Mouse (Mus musculus): ENCODE measurements at regions not wholly inside any gene's neighbourhood (a gene's known extent, or its start where the extent isn't known, plus 50 kb on each side); places are given as distances from the start of the nearest gene placed in this dataset.
"Not testable (repeated sequence)": the region's sequence is repeated elsewhere in the genome, so short reads cannot be mapped to it uniquely, and the experiment has no call there.

DNA sequence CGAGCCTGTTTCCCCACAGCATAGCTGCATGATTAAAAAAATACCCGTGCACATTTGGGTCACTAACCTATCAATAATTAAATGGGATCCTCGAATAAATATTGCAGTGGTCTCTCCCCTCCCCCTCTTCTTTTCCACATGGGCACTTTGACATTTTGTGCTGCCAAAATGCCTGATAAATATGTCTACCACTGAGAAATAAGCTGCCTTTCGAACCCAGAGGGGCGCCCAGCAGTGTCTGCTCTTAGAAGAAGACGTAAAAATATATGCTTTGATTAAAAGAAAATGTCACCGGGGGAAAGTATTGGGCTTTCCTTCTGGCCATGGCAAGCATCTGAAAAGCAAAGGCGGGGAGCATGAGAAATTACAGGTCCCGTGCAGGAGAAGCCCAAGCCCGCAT, 152.6 kb upstream of the Frmd4a start:
- H3K9ac ChIP-seq (replicated peaks; ENCODE audit: low read length), result no peak overlapping the region
- no peak overlapping the region for H3K27ac ChIP-seq (replicated peaks; ENCODE audit: low read depth, low read length)
- H3K4me3 ChIP-seq (ENCODE audit: low read depth, low read length), result no peak overlapping the region
- no peaks in the 10 kb centered on the region for H3K27me3 ChIP-seq (ENCODE audit: control insufficient read depth, insufficient read depth, low read length)
- H3K36me3 ChIP-seq (replicated peaks; ENCODE audit: control insufficient read depth, insufficient read depth, low read depth, low read length), result no peaks in the 10 kb centered on the region
- DNase-seq (ENCODE audit: low spot score) (no peak), ATAC-seq (replicated peaks; ENCODE audit: insufficient number of reproducible peaks, low FRiP score, low TSS enrichment, low read depth) (no peak)
- WGBS, result 85% methylated on average over 10 of the region's 10 CpGs
- H3K9me3 ChIP-seq (replicated peaks; ENCODE audit: control insufficient read depth, low read length), result no peaks in the 10 kb centered on the region
- no peak overlapping the region for H3K4me2 ChIP-seq (ENCODE audit: low read depth, low read length)
- no peaks in the 10 kb centered on the region for H3K4me1 ChIP-seq (ENCODE audit: control insufficient read depth, insufficient read depth, low read length)

DNA sequence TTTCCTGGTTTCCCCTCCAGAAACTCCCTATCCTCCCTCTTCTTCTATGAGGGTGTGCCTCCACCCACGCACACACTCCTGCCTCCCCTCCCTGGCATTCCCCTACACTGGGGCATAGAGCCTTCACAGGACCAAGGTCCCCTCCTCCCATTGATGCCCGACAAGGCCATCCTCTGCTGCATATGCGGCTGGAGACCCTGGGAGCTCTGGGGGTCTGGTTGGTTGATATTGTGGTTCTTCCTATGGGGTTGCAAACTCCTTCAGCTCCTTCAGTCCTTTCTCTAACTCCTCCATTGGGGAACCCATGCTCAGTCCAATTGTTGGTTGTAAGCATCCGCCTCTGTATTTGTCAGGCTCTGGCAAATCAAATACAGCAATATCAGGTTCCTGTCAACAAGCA, 150.8 kb upstream of the Frmd4a start:
- H3K9me3 ChIP-seq (replicated peaks; ENCODE audit: control insufficient read depth, low read length); H3K27me3 ChIP-seq (ENCODE audit: control insufficient read depth, insufficient read depth, low read length); H3K27ac ChIP-seq (replicated peaks; ENCODE audit: low read depth, low read length); DNase-seq (ENCODE audit: low spot score); ATAC-seq (replicated peaks; ENCODE audit: insufficient number of reproducible peaks, low FRiP score, low TSS enrichment, low read depth); H3K9ac ChIP-seq (replicated peaks; ENCODE audit: low read length); H3K4me2 ChIP-seq (ENCODE audit: low read depth, low read length); H3K36me3 ChIP-seq (replicated peaks; ENCODE audit: control insufficient read depth, insufficient read depth, low read depth, low read length); H3K4me3 ChIP-seq (ENCODE audit: low read depth, low read length); H3K4me1 ChIP-seq (ENCODE audit: control insufficient read depth, insufficient read depth, low read length): not testable (repeated sequence)
- 84% methylated on average over 4 of the region's 4 CpGs for WGBS

DNA sequence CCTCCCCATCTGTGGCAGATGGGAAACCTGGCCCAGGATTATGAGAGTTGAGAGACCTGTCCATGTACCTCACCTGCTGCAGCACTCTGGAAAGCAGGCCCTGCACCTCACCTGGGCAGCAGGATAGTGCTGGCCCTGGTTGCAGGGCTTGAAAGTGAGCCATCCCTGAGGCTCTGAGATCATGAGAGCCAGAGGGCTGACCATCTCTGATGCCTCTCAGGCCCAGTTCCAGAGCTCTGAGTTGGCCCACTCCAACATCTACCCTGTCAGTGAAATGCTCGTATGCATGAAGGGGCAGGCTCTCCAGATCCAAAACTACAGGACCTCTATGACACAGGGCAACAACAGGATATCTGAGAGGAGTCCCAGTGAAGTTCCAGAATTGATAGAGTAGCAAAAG, 147.8 kb upstream of the Frmd4a start:
- WGBS, result 78% methylated on average over 1 of the region's 1 CpGs
- H3K9me3 ChIP-seq (replicated peaks; ENCODE audit: control insufficient read depth, low read length), result no peaks in the 10 kb centered on the region

DNA sequence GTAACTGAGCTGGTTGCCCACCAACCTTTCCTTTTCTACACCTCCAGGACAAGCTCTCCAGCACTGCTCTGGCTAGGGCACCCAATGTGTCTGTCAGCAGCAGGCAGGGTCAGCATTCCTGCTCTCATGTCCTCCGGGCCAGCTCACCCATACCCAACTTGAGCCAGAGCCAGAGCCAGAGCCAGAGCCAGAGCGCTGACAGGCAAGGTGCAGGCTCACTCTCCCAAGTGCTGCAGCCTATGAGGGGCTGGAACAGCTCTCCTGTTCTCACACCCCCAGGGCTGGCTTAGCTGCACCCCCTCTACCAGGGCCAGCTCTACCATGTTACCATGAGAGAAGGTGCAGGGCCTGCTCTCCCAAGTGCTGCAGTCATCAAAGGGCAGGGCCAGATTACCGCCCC, 145.8 kb upstream of the Frmd4a start:
- 94% methylated on average over 3 of the region's 3 CpGs for WGBS
- no peaks in the 10 kb centered on the region for H3K27me3 ChIP-seq (ENCODE audit: control insufficient read depth, insufficient read depth, low read length)
- no peak overlapping the region for H3K4me2 ChIP-seq (ENCODE audit: low read depth, low read length)
- no peaks in the 10 kb centered on the region for H3K36me3 ChIP-seq (replicated peaks; ENCODE audit: control insufficient read depth, insufficient read depth, low read depth, low read length)
- H3K9me3 ChIP-seq (replicated peaks; ENCODE audit: control insufficient read depth, low read length), result no peaks in the 10 kb centered on the region
- no peak overlapping the region for H3K27ac ChIP-seq (replicated peaks; ENCODE audit: low read depth, low read length)
- H3K4me3 ChIP-seq (ENCODE audit: low read depth, low read length), result no peak overlapping the region
- H3K9ac ChIP-seq (replicated peaks; ENCODE audit: low read length), result no peak overlapping the region
- ATAC-seq (replicated peaks; ENCODE audit: insufficient number of reproducible peaks, low FRiP score, low TSS enrichment, low read depth) (no peak), DNase-seq (ENCODE audit: low spot score) (no peak)
- H3K4me1 ChIP-seq (ENCODE audit: control insufficient read depth, insufficient read depth, low read length), result no peaks in the 10 kb centered on the region

More for the DNA sequence above, 147.8 kb upstream of the Frmd4a start:
- ATAC-seq (replicated peaks; ENCODE audit: insufficient number of reproducible peaks, low FRiP score, low TSS enrichment, low read depth) (no peak), DNase-seq (ENCODE audit: low spot score) (no peak)
- no peaks in the 10 kb centered on the region for H3K27me3 ChIP-seq (ENCODE audit: control insufficient read depth, insufficient read depth, low read length)
- H3K9ac ChIP-seq (replicated peaks; ENCODE audit: low read length), result no peak overlapping the region
- H3K4me2 ChIP-seq (ENCODE audit: low read depth, low read length), result no peak overlapping the region
- no peak overlapping the region for H3K27ac ChIP-seq (replicated peaks; ENCODE audit: low read depth, low read length)
- no peak overlapping the region for H3K4me3 ChIP-seq (ENCODE audit: low read depth, low read length)
- no peaks in the 10 kb centered on the region for H3K36me3 ChIP-seq (replicated peaks; ENCODE audit: control insufficient read depth, insufficient read depth, low read depth, low read length)
- no peaks in the 10 kb centered on the region for H3K4me1 ChIP-seq (ENCODE audit: control insufficient read depth, insufficient read depth, low read length)

DNA sequence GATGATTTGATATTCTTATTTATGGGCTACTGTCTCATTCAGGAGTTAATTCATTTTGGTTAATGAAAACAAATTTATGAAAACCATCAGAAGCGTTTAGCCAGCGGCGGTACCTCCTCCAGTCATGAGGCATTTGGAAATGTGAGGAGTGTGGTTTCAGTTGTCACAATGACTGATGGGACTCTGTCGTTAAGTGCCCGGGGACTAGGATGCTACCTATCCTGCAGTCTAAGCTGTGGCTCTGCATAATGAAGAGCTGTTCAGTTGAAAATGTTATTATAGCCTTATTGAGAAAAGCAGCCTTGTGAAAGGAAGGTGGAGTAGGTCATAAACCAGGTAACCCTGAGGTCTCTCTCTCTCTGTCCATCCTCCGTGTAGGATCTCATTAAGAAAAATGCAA, 130.5 kb upstream of the Frmd4a start:
- no peak overlapping the region for H3K4me3 ChIP-seq (ENCODE audit: low read depth, low read length)
- DNase-seq (ENCODE audit: low spot score), result no peak
- no peaks in the 10 kb centered on the region for H3K4me1 ChIP-seq (ENCODE audit: control insufficient read depth, insufficient read depth, low read length)
- no peak overlapping the region for H3K9ac ChIP-seq (replicated peaks; ENCODE audit: low read length)
- no peak overlapping the region for H3K4me2 ChIP-seq (ENCODE audit: low read depth, low read length)
- H3K27me3 ChIP-seq (ENCODE audit: control insufficient read depth, insufficient read depth, low read length), result no peaks in the 10 kb centered on the region
- 59% methylated on average over 6 of the region's 6 CpGs for WGBS
- ATAC-seq (replicated peaks; ENCODE audit: insufficient number of reproducible peaks, low FRiP score, low TSS enrichment, low read depth), result no peak
- H3K36me3 ChIP-seq (replicated peaks; ENCODE audit: control insufficient read depth, insufficient read depth, low read depth, low read length), result no peaks in the 10 kb centered on the region
- no peak overlapping the region for H3K27ac ChIP-seq (replicated peaks; ENCODE audit: low read depth, low read length)
- H3K9me3 ChIP-seq (replicated peaks; ENCODE audit: control insufficient read depth, low read length), result no peaks in the 10 kb centered on the region

DNA sequence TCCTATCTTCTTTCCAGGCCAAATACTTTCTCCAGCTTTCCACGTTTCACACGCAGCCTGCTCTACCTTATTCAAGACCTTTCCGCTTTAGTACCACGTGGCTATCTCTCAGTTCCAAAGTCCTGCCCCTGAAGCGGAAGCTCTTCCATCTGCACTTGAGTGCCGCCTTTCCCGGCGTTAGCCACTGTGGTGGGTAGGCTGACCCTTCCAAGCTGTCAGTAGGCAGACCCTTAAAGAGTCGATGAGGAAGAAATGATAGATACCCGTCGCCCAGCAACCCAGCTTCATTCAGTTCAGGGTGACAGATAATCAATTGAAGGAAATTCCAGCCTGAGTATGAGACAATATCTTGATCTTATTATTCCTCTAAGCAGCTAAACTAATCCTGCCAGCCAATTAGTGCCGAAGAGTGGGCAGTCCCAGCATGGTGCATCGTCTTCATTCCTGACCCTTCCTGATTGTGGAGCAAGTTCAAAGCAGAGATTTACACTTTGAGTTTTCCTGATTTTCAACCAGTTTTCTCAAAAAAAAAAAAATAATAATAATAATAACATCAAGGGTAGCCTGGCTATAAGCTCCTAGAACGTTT, 129.6 kb upstream of the Frmd4a start:
- no peak for ATAC-seq (replicated peaks; ENCODE audit: insufficient number of reproducible peaks, low FRiP score, low TSS enrichment, low read depth)
- no peaks in the 10 kb centered on the region for H3K9me3 ChIP-seq (replicated peaks; ENCODE audit: control insufficient read depth, low read length)
- H3K4me1 ChIP-seq (ENCODE audit: control insufficient read depth, insufficient read depth, low read length), result no peaks in the 10 kb centered on the region
- H3K9ac ChIP-seq (replicated peaks; ENCODE audit: low read length), result no peak overlapping the region
- peak; percentile 15 for DNase-seq (ENCODE audit: low spot score)
- no peak overlapping the region for H3K4me3 ChIP-seq (ENCODE audit: low read depth, low read length)
- WGBS, result 68% methylated on average over 14 of the region's 14 CpGs
- no peak overlapping the region for H3K27ac ChIP-seq (replicated peaks; ENCODE audit: low read depth, low read length)
- no peak overlapping the region for H3K4me2 ChIP-seq (ENCODE audit: low read depth, low read length)
- no peaks in the 10 kb centered on the region for H3K27me3 ChIP-seq (ENCODE audit: control insufficient read depth, insufficient read depth, low read length)
- H3K36me3 ChIP-seq (replicated peaks; ENCODE audit: control insufficient read depth, insufficient read depth, low read depth, low read length), result no peaks in the 10 kb centered on the region

DNA sequence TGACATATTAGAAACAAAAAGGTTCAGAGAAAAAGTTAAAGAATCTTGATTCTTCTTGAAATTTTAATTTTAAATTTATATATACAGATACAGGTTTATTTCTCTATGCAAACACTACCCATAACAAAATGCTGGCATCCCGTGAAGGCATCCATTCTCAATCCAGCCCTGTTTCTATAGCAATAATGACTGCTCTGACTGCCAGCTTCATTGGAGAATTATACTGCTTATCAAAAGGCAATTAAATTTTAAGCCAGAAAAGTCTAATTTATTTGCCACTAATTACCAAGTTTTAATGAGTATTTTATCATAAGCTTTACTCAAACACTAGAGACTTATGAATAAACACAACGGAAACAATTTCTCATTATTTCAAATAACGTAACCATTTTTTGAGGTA, 128.1 kb upstream of the Frmd4a start:
- Histone ChIP-seq H3K9me3 (replicated peaks; ENCODE audit: control insufficient read depth, low read length) (no peaks in the 10 kb centered on the region), H3K27me3 (ENCODE audit: control insufficient read depth, insufficient read depth, low read length) (no peaks in the 10 kb centered on the region), H3K4me1 (ENCODE audit: control insufficient read depth, insufficient read depth, low read length) (no peaks in the 10 kb centered on the region), H3K4me3 (ENCODE audit: low read depth, low read length) (no peak overlapping the region), H3K27ac (replicated peaks; ENCODE audit: low read depth, low read length) (no peak overlapping the region), H3K36me3 (replicated peaks; ENCODE audit: control insufficient read depth, insufficient read depth, low read depth, low read length) (no peaks in the 10 kb centered on the region), H3K4me2 (ENCODE audit: low read depth, low read length) (no peak overlapping the region), H3K9ac (replicated peaks; ENCODE audit: low read length) (no peak overlapping the region)
- DNase-seq (ENCODE audit: low spot score) (no peak), ATAC-seq (replicated peaks; ENCODE audit: insufficient number of reproducible peaks, low FRiP score, low TSS enrichment, low read depth) (no peak)
- 87% methylated on average over 3 of the region's 3 CpGs for WGBS

DNA sequence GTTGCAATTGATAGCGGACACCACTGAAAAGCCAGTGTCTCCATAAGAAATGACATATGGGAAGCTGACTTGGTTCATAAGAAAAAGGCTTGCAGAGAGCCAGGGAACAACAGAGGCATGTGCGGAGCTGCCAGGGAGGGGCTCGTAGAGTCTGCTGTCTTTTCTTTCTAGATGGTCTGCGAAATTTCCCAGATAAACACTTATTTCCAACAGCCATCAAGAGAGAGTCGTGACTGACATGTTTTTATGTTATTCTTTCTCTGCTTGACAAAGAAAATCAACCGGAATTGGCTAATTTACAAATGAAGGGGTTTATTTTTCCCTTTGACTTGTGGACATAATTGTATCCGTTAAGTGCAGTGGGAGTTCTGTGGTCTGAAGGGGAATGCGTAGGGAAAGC, 127.1 kb upstream of the Frmd4a start:
- Histone ChIP-seq H3K4me2 (ENCODE audit: low read depth, low read length) (no peak overlapping the region), H3K27ac (replicated peaks; ENCODE audit: low read depth, low read length) (no peak overlapping the region), H3K36me3 (replicated peaks; ENCODE audit: control insufficient read depth, insufficient read depth, low read depth, low read length) (no peaks in the 10 kb centered on the region), H3K9me3 (replicated peaks; ENCODE audit: control insufficient read depth, low read length) (no peaks in the 10 kb centered on the region), H3K9ac (replicated peaks; ENCODE audit: low read length) (no peak overlapping the region), H3K4me3 (ENCODE audit: low read depth, low read length) (no peak overlapping the region), H3K4me1 (ENCODE audit: control insufficient read depth, insufficient read depth, low read length) (no peaks in the 10 kb centered on the region), H3K27me3 (ENCODE audit: control insufficient read depth, insufficient read depth, low read length) (no peaks in the 10 kb centered on the region)
- WGBS, result 49% methylated on average over 8 of the region's 8 CpGs
- no peak for DNase-seq (ENCODE audit: low spot score)
- ATAC-seq (replicated peaks; ENCODE audit: insufficient number of reproducible peaks, low FRiP score, low TSS enrichment, low read depth), result no peak
